Mouse (Mus musculus) granulocyte monocyte progenitor cell, adult 5-6 weeks (primary cell): ENCODE data around the gene Drg1. TPM values are rescaled to one million over a fixed set of nuclear protein-coding genes. Genes with fewer than 3 reads are reported as not detected.

Experiments
- ATAC-seq: replicated peaks from 2 replicates; pipeline ENCODE4 v1.8.0; 2016; ENCODE audit warnings: mild to moderate bottlenecking, moderate TSS enrichment, inconsistent platforms; ENCODE audit not compliant: poor library complexity, severe bottlenecking
- total RNA-seq, 2 experiments: library from RNA; stranded (forward) in 1 of 2; stranded (reverse) in 1 of 2; fragments of 200-712, 200-1000 nt in 1 of 2; fragments of >200 nt in 1 of 2; fragmentation: Nextera tagmentation in 1 of 2; gene quantifications; 2 replicates each; pipeline ENCODE4 v1.2.3; 2014 to 2017

Gene Drg1
- total RNA-seq, 2 experiments from 2014 or later: 172 to 229 TPM

DNA sequence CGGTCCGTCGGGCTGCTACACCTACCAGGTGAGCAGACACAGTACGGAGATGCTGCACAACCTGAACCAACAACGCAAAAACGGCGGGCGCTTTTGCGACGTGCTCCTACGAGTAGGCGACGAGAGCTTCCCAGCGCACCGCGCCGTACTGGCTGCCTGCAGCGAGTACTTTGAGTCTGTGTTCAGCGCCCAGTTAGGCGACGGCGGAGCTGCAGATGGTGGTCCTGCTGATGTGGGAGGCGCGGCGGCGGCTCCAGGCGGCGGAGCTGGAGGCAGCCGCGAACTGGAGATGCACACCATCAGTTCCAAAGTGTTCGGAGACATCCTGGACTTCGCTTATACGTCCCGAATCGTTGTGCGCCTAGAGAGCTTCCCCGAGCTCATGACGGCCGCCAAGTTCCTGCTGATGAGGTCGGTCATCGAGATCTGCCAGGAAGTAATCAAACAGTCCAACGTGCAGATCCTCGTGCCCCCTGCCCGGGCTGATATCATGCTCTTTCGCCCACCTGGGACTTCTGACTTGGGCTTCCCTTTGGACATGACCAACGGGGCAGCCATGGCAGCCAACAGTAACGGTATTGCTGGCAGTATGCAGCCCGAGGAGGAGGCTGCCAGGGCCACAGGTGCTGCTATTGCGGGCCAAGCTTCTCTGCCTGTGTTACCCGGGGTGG is 24.6 kb upstream of the Drg1 start:
- no peak for ATAC-seq

DNA sequence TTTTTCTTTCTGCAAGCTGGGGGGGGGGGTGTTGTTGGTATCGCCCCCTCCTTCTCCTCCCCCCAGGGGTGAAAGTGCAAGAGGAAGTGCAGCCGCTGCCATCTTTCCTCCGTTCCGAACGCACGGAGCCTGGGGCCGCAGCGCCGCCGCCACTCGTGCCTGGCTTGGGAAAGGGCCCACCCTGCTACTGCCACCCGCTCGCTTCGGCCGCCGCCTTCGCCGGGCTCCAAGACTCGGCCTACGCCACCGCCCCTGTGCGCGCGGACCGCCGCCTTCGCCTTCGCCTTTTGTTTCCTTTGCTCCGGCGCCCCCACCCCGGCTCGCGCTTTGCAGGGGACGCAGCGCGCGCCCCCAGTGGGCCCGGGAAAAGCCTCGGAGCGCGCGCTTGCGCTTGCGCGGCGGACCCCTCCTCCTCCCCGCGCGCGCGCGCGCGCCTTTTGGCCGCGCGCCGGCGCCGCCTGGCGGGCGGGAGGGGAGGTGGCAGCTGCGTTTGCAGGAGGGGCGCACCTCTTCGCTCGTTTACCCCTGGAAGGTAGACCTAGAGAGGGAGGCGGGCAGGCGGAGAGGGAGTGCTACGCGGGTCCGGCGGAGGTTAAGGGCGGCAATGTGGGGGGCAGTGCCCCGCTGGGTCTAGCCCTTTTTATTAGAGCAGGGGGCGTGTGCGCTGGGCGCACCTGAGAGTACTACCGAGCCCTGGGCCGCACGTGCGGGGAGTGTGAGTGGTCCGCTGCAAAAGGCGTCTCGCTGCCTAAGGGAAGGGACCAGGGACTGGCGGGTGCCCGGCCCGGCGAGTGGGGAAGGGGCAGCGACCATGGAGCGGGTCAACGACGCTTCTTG is 23.8 kb upstream of the Drg1 start:
- ATAC-seq: peak; percentile 33

DNA sequence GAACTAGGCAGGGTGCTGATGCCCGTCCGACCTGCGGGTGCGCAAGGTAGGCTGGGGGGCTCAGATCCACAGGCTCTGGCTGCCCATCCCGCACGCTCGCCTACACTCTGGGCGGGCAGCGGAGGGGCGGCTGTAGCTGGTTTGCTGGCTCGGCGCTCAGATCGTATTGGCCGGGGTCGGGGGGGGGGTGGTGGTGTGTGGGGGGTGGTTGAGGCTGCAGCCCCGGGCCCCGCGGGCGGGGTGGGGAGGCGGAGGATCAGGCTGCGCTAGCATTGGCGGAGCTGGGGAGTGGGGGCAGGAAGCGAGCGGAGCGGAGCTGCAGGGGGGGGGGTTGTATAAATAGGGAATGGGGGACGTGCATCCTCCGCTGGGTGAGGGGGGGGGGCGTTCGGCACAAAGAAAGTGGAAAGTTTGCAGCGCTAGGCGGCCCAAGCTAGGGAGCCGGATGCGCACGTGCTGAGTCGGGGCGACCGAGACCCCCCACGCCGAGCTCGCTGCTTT is 23.1 kb upstream of the Drg1 start:
- ATAC-seq: peak; percentile 23

DNA sequence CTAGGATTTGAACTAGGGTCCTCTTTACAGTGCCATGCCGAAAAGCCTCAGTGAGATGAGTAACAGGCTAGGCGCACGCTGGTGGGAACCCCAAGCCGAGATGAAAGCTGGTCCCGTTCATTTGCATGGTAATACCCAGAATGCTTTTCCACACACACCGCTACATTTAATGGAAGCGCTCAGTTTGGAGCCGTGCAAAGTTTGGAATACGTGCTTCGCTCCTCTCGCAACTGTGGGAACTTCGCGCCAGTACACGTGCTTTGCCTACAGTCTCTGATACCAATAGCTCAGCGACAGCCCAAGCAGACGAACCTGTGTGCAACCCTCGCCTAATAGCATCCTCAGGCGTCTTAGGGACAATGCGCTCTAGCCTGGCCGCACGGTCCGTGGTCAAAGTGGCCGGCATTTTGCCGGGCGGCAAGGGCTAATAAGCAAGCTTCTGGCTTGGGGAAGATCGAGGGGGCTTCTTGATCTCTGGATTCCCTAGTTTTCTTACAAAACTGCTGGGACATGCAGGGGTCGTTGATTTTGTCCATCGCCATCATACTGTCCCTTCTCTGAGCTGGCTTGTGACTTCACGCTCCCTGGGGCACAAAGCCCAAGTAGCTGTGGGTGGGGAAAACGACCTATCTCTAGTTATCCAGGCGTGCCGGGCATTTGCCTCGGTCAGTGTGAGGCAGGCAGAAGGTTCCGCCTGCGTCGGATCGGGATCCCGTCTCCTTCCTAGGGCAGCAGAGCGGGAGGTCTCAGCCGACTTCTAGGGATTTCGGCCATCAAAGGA is 22.5 kb upstream of the Drg1 start, which contains the start of gene Patz1:
Gene Patz1, plus strand, starts transcription at position 354 of the 781 bp plus-strand sequence.
- ATAC-seq: no peak; the same call in 1 of the 2 replicates

DNA sequence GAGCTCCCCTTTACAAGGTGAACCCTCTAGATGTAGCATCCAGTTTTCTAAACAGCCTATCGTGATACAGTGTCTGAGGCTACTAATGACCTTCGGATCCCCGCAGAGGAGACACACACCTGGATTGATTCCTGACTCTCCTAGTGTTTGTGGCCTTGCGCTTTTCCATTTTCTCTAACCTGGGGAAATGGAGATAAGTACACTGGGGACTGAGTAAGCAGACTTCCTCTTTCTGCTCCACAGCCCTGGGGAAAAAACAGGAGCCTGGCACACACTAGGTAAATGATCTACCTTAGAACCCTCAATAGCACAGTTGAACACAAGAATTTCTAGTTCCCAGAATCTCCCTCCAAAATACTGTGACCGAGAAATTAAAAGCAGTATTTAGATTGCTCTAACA is 21.7 kb upstream of the Drg1 start:
- ATAC-seq: no peak

DNA sequence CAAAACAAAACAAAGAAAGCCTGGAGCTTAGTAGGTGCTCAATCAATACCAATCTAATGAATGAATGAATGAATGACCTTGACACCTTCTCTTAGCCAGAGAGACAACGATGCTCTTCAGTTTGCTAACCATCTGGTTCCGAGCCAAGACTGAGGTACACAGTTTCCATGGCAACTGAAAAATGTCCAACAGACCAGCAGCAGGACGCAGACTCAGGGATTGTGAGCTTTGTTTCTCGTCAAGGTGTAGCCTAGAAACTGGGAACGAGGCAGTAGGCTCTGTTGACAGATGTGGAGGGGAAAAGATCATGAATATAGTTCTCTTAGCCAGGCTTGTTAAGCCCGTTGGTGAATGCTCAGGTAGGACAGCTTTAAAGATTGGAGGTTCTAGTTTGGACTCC is 20.9 kb upstream of the Drg1 start:
- no peak for ATAC-seq

DNA sequence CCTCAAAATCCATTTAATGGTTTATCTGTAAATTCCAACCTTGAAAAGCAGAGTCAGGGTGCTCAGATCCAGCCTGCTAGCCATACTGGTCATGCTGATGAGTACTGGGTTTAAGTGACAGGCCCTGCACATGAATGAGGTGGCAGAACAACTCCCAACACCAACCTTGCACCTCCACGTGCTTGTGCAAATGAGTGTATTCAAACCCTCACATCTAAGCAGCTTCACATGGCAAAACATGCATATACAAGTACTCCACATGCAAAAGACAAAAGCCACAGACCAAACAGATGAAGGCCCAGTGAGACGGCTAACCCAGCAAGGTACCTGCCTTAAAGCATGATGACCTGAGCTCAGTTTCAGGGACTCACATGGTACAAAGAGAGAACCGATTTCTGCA is 19.7 kb upstream of the Drg1 start:
- no peak for ATAC-seq

DNA sequence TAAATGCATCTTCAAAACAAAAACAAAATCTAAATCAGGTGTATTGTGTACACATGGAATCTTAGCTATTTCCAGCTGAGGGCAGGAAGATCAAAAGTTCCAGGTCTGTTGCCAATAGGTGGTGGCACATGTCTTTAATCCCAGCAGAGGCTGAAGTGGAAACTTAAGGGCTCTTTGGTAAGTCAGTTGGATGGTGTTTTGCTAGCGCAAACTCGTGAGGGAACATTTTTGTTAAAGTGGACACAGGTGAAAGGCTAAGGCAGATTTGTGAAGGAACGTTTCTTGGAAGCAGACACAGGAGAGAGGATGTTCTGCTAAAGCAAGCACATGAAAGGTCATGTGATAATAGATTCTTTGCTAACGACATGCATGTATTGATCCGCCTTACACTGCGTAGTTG is 17.4 kb upstream of the Drg1 start:
- ATAC-seq: no peak

DNA sequence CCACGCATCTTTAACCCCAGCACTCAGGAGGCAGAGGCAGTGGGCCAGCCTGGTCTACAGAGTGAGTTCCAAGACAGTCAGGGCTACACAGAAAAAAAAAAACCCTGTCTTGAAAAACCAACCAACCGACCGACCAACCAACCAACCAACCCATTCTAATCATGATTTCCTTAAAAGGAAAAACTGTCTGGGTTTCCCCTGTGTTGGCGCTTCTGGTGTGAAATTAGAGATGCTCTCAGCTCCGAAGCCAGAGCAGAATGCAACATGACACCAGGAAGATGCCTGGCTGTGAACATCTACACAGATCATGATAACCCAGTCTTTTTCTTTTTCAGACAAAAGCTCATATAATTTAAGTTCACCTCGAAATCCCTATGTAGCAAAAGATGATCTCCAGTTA is 16.7 kb upstream of the Drg1 start:
- ATAC-seq: no peak

DNA sequence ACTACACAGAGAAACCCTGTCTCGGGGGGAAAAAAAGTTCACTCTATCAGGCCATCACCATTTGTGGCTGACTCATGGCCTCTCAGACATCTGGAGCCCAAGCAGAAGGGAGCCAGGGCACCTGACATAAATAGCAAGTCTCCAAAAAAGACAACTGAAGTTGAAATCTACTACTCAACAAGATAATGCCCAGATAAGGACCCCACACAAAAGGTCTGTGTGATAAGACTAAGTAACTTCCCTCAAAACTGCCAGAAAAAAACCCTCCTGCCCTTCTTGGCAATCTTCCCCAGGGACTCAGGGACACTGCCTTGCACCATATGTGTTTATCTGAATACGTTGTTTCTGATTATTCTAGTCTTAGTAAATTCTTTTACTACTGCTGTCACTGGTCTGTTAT is 13.5 kb upstream of the Drg1 start:
- ATAC-seq: no peak; the same call in 1 of the 2 replicates

DNA sequence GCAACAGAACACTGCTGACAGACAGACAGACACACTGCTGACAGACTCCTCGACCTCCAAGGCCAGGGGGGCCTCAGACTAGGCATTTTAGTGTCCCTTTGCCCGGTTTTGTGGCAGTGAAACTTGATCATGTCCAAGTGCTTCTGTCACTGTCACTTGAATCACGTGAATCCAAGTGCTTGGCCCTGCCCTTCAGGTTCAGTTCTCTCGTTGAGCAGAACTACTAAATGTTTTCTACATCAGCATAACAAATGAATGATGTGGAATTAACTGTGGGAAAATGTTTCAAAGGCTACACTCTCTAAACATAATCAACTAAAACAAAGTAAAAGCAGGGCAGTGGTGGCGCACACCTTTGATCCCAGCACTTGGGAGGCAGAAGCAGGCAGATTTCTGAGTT is 12.1 kb upstream of the Drg1 start:
- no peak for ATAC-seq

DNA sequence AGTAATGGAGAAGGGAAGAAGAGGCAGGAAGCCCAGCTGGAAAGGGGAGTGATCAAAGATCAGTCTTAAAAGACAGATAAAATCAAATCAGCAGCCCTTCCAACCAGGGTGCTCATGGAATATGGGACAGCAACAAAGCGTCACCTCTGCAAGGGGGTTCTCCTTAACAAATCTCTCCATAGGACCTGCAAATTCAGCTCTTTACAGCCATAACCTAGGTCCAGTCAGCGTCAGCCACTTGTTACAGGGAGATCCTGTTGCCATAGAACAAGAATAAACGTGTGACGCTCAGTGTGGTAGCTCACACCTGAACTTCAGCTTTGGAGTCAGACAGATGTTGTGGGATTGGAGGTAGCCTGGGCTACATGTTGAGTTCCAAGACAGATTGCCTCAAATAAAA is 3.0 kb upstream of the Drg1 start:
- no peak for ATAC-seq

DNA sequence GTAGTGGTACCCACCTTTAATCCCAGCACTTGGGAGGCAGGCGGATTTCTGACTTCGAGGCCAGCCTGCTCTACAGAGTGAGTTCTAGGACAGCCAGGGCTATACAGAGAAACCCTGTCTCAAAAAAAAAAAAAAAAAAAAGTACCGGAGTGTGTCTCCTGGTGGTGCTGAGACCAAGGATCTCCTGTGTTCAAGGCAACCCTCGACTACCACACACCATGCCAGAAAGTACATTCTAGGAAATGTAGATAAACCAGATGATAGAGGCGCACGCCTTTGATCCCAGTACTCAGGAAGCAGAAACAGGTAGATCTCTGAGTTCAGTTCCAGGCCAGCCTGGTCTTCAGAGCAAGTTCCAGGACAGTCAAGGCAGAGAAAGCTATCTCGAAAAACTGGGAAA is 918 bp upstream of the Drg1 start:
- ATAC-seq: no peak

DNA sequence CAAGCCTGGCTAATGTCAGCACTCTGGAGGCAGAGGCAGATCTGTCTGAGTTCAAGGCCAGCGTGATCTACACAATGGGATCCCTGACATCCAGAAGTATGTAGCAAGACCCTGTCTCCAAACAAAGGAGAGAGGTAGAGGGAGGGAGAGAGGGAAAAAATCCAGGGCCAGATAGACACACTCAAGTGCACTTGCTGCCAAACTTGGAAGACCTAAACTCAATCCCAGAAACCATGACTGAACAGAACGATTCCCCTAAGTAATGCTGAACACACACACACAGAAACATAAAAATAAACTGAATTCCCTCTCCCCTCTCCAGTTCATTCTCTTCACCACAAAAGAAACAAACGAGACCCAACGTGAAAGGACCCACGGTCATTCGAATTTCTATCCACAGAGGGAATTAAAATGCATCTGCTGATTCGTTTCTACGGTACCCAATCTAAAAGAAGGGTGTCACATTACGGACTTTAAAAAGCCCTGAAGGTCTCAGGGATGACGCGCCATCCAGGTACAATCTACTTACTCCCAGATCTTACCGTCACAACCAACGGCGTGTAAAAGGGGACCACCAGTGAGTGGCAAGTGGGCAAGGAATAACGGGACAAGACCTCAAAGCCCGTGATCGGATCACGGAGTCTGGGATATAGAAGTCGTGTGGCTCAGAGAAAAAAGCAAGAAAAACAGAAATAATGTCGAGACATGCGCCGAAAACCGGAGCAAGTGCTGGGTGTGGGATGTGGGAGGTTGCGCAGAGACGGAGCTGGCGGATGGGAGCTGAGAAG is 730 bp downstream of the Drg1 start:
- peak; percentile 13 for ATAC-seq

DNA sequence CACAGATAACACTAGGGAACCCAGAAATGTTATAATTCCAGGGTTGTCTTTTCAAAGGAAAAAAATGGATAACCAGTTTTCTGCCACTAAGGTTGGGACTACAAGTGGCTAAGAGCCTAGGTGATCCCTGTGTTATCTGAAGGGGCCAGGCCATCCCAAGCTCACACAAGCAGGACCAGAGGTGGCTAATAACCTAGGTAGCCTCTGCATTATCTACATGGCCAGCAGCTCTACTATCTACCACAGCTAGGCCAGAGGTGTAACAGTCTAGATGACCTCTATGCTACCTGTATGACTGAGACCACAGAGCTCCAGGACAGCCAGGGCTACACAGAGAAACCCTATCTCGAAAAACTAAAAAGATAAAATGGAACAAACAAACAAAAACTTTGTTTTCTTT is 6.7 kb downstream of the Drg1 start:
- ATAC-seq: no peak

DNA sequence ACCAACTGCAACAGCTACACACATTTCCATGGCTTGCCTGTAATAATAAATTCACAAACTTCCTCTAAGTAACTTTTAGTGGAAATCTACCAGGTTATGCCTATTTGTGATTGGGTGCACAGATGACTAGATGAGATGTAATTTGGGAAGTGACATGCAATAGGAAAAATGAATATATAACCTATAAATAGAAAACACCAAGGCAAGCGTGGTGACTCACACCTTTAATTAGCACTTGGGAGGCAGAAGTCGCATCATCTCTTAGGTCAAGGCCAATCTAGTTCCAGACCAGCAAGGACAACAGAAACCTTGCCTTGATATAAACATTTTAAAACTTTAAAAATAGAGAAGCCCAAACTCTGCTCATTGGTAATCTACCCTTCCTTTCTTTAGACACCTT is 18.8 kb downstream of the Drg1 start:
- ATAC-seq: no peak

DNA sequence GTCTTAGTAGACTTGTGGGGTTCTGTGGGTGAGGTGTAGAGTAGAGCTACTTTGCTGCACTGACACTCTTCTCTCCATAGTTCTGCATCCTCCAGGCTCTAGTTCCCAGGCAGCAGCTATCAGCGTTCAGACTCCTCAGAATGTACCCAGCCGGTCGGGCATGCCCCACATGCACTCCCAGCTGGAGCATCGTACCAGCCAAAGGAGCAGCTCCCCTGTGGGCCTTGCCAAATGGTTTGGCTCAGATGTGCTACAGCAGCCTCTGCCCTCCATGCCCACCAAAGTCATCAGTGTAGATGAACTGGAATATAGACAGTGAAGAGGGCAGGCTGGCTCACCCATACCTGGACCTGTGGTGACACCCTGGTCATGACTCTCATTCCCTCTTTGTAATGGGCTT is 22.4 kb downstream of the Drg1 start:
- no peak; the same call in 1 of the 2 replicates for ATAC-seq

DNA sequence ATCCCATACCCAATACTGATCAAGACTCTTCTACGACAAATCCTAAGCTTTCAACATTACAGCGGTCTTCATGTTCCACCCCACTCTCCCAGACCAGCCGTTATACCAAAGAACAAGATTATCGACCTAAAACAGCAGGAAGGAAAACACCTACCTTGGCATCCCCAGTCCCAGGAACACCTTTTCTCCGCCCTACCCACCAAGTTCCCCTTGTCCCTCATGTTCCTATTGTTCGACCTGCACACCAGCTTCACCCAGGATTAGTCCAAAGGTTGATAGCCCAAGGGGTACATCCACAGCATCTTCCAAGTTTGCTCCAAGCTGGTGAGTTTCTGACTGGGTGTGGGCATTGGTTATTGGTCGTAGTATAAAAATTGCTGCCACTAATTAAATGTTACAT is 23.8 kb downstream of the Drg1 start:
- ATAC-seq: no peak

DNA sequence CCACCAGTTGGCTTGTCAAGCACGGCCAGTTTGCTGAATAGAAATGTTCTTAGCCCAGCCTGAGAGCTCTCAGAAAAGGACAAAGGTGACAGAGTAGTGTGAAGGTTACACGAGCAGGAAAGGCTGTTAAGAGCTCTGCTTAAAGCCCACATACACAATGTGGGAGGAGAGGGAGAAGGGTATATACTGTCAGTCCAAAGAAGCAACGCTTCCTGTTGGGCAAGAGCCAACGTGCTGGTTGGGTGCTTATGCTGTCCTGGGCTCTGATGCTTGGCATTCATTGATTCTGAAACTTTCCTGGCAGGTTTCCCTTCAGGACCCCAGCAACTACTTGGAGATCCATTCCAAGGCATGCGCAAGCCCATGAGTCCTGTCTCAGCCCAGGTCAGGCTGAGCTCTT is 30.9 kb downstream of the Drg1 start:
- ATAC-seq: peak; percentile 65

DNA sequence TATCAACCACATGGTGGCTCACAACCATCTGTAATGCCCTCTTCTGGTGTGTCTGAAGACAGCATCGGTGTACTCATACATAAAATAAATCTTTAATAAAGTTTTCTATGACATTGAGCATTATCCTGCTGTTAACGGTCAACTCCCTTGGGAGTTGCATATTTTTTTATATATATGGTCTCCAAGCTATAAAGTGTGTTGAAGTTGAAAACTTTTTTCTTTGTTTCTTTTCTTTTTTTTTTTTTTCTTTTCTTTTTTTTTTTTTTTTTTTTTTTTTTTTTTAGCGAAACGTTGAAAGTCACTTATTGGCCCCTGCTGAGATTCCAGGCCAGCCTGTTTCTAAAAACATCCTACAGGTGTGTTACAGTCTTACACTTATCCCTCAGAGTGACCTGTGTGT is 32.5 kb downstream of the Drg1 start:
- ATAC-seq: no peak
